Mouse (Mus musculus) olfactory bulb, adult 2 months (tissue): ENCODE results near the gene Zfyve27.

ENCODE experiments used
- CTCF ChIP-seq: fragments of 200-500 bp; IDR thresholded peaks from 2 replicates; pipeline ENCODE4 v1.5.1; 2012; ENCODE audit warnings: low read depth, mild to moderate bottlenecking, low read length, moderate library complexity; ENCODE audit not compliant: insufficient read depth
- POLR2A ChIP-seq: fragments of 200-500 bp; IDR thresholded peaks from 2 replicates; pipeline ENCODE4 v1.6.1; 2012; ENCODE audit warnings: mild to moderate bottlenecking, low read depth, low read length, moderate library complexity; ENCODE audit not compliant: insufficient read depth

DNA sequence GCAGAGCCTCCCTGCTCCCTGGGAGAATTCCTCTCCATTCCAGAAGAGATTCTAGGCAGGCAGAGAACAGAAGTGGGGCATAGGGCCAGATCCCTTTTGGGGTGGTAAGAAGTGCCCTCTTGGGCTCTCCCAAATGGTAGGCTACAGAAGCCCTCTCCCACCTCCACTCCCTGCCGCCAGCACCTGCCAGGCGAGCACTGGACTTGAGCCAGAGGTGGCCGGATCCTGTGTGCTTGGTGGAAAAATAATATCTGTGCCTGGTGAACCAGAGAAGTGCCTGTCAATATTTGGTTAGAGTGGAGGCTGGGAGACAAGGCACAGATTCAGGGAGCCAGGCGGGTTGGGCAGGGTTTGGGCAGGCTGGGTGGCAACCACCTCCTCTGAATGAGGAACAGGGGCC lies 32.6 kb downstream of the Zfyve27 start:
- TF ChIP-seq CTCF, result no peak
- TF ChIP-seq POLR2A, result no peak
